Mouse (Mus musculus) megakaryocyte, adult 5-6 weeks (primary cell): ENCODE results near the gene Wbp4. TPM values are rescaled to one million over a fixed set of nuclear protein-coding genes. Genes with fewer than 3 reads are reported as not detected.
A peak's percentile ranks its signal among the peaks of the same experiment; 100 is the strongest.
"Not testable (repeated sequence)": the region's sequence is repeated elsewhere in the genome, so short reads cannot be mapped to it uniquely, and the experiment has no call there.

ENCODE experiments used
- ATAC-seq: 2 replicates; pipeline ENCODE4 v1.8.0; 2016; ENCODE audit warnings: mild to moderate bottlenecking, inconsistent platforms; ENCODE audit not compliant: poor library complexity, severe bottlenecking
- total RNA-seq, 2 experiments: library from RNA; stranded (forward) in 1 of 2; stranded (reverse) in 1 of 2; fragments of 153-499, 151-499 nt in 1 of 2; fragments of 221-1000, 200-1000 nt in 1 of 2; gene quantifications; 2 replicates each; pipeline versions ENCODE4 v1.2.3 to v1.2.4; 2015 to 2017

The Wbp4 gene
- total RNA-seq (2015) (31.4 and 38.6 TPM in 2 replicates), total RNA-seq (2017) (72.6 and 75.8 TPM in 2 replicates)

- ATAC-seq: peak; percentile 75
These were observed at the start of gene Wbp4 for GRCm38 (mm10) chr14:79481339-79482151. Gene Wbp4, minus strand, starts transcription at chr14:79481520.

- ATAC-seq: no peak
These were observed 49.4 kb upstream of the Wbp4 start for GRCm38 (mm10) chr14:79530761-79531160.

- peak; percentile 69 for ATAC-seq
These were observed 48.5 kb upstream of the Wbp4 start for GRCm38 (mm10) chr14:79529581-79530554.

DNA sequence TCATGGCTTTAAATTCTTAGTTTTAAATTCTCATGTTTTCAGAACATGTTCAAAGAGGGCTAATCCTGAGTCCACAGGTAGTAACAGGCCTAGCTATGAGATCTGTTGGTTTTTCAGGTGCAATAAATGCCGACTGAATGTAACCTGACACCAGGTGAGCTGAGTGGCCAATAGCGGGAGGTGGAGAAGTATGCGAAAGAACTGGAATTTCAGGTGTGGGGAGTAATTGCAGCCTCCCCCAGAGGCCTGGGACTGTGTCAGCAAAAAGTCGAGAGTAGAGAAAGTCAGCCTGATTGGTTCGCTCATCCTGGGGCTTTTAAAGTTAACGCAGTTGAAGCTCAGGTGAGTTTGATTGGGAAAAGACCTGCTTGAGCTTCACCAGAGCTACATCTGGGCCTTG lies 46.4 kb upstream of the Wbp4 start:
- ATAC-seq: no peak

GRCm38 (mm10) chr14:79526106-79526505 lies 44.8 kb upstream of the Wbp4 start:
- not testable (repeated sequence) for ATAC-seq

GRCm38 (mm10) chr14:79522387-79522786 lies 41.1 kb upstream of the Wbp4 start:
- peak; percentile 51 for ATAC-seq

- peak; percentile 39 for ATAC-seq
These were observed 40.3 kb upstream of the Wbp4 start for GRCm38 (mm10) chr14:79521471-79522117.

DNA sequence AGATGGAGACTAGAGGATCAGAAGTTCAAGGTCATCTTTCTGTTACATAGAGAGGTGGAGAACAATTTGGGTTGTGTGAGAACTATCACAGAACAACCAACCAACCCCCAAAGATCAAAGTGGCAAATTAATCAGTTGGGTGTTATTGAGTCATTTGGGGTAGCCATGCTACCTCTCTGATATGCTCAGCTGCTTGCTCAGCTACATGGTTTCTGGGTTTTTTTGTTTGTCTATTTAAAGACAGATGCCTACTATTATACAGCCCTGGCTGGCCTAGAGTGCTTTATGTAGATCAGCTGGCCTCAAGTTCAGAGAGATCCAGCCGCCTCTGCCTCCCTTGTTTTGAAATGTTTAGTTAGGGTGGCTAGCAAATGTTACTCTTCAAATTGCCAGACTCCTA lies 39.7 kb upstream of the Wbp4 start:
- no peak for ATAC-seq

DNA sequence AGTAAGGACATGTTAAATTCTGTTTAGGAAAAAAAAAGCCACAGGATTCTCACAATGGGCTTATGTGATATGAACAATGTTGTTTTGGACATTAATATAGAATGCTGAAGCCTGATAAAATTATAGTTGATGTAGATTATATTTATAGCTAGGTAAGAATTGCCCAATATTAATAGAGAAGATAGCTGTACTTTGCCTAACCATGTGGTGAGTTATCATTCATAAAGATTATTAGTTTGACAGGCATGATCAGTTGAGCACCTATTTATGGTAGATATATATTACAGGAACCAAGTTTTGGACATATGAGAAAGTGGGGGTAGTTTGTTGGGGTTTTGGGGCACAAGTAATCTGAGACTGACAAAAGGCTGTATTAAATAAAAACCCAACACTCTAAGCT lies 39.3 kb upstream of the Wbp4 start:
- ATAC-seq: no peak

DNA sequence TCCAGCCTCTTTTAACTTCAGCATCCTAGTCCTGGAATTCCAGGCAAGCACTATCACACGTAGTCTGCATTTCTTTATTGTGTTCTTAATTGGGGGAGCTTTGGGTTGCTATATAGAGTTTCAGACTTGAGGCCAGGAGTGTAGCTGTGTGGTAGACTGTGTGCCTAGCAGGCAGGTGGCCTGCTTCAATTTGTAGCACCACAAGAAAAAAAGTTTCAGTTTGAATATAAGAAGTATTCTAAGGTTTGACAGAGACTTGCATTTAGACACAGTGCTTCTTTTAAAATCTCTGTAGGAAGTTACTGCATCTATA lies 38.3 kb upstream of the Wbp4 start:
- ATAC-seq: no peak

- no peak for ATAC-seq
These were observed 37.7 kb upstream of the Wbp4 start for GRCm38 (mm10) chr14:79518761-79519662.

DNA sequence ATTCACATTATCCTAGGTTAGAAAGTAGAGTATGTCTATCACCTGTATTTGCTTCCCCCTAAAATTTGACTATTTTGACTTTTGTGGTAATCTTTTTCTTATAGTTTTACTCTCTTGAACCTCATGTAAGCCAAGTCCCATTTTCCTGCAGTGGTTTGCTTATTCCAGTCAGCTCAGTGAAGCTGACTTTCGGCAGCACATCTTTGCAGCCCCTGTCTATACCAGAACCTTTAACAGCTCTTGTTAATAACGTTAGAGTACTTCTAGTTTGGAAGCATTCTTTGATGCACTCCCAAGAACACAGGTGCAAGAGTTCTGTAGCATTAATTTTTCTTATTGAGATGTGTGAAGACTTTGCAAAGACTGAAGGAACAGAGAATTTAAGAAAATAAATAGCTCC lies 36.8 kb upstream of the Wbp4 start:
- ATAC-seq: no peak

DNA sequence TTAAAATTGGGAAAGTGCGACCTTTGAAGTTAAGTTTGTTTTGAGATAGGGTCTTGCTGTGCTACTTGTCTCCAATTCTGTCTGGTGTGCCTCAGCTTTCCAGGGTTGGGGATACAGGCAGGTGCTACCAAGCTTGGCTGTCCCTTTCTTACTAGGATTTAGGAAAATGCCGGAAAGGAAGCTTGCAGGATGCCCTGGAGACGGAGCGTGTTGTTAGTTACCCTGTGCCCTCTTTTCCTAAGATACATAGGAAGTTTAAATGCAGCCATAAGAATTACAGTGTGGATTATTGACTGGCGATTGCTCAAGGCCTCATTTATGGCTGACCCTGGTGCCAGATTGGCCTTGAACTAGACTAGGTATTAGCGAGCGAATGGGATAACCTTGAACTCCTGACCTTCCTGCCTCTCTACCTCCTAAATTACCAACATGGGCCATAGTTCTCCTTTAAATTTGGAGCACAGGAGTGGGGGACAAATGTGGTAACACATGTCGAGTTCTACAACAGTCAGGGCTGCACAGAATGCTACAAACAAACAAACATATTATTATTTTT lies 35.9 kb upstream of the Wbp4 start:
- ATAC-seq: no peak

DNA sequence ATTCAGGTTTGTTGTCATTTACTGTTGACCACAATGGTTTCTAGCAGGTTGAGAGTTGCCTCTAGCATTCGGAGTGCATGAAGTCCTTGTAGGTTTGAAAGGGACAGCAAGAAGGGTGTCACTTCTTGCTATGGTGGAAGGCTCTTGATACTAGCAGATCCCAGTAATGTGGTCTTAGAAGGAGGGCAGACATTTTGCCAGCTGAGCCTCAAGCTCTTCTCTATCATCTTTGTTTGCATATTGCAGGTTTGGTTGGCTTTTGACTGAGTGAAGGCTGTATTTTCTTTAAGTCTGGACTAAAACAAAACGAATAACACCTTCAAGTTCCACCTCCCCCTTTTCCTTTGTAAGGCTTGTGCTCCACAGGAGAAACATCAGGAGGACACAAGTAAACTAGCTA lies 35.4 kb upstream of the Wbp4 start:
- no peak for ATAC-seq

- peak; percentile 42 for ATAC-seq
These were observed 34.9 kb upstream of the Wbp4 start for GRCm38 (mm10) chr14:79516243-79516610.

- ATAC-seq: peak; percentile 84
These were observed 34.4 kb upstream of the Wbp4 start for GRCm38 (mm10) chr14:79515511-79516242.

DNA sequence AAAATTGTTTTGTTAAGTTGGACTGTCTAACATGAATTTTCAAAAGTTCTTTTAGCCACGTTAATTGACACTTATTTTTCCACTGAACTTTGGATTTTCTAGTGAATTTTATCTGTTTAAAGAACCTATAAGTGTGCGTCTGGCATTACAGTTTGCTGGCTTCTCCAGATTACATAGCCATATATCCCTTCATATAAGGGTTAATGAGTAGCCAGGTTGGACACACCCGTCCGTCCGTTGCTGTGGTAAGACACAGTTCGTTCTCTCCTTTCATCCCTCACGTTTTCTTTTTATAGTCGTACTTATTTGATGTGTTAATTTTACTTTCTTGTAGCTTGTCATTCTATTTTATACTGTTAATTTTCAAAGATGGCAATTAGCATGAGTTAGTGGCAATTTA lies 33.8 kb upstream of the Wbp4 start:
- ATAC-seq: no peak

DNA sequence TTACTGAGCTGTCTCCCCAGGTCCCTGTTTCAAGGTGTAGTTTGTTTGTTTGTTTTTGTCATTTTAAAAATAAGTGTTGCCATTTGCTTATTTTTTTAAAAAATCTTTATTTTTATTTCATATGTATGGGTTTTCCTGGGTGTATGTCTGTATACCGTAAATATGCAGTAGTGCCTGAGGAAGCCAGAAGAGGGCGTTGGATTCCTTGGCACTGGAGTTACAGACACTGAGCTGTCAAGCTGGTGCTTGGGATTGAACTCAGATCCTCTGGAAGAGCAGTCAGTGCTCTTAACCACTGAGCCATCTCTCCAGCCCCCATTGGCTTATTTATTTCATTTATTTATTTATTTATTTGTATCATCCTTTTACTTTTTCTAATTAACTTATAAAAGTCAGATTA lies 32.6 kb upstream of the Wbp4 start:
- ATAC-seq: no peak

DNA sequence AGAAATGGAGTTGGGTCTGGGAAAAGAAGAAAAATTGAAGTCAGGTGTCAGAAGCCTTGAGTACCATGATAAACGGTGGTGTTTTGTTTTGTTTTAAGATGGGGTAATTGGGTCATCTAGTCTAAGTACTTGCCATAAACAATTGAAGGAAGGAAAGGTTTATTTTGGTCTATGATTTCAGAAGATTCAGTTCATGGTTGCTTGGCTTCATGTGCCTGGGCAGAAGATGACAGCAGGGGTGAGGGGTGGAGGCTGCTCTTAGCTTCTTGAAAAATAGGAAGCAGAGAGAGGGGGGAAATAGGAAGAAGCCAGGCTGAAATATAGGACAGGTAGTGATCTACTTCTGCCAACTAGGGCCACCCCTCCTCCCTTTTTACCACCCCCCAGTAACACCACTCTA lies 30.2 kb upstream of the Wbp4 start:
- ATAC-seq: 0 out of 2 replicates have a peak, but pooled peaks have one; percentile 29
